Mouse (Mus musculus): ENCODE measurements at regions not wholly inside any gene's neighbourhood (a gene's known extent, or its start where the extent isn't known, plus 50 kb on each side); places are given as distances from the start of the nearest gene placed in this dataset.

DNA sequence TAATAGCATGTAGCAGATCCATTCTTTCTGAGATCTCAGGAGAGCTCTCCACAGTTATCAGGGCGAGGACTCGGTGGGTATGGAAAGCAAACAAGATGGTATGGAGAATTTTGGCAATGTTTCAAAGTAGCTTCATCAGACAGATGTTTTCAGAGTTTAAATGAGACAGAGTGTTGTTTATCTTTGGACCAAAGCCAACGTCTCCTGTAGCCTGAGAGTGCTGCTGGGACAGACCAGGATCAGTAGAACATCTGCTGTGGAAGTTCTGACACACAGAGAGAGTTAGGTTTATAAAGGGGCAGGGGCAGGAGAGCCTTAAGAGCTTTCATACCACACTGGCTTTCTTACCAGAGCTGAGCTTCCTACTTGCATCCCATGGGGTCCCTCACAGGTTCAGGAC is 97.6 kb downstream of the Dact1 start:
- no peak for TF ChIP-seq POLR2A (IDR thresholded peaks at IDR 0.05; ENCODE audit: borderline replicate concordance, extremely low read depth, insufficient read depth, insufficient read length, poor library complexity, severe bottlenecking)
- TF ChIP-seq CTCF (IDR thresholded peaks at IDR 0.05; ENCODE audit: borderline replicate concordance, extremely low read depth, insufficient read depth, insufficient read length) = no peak

Measured in brain, embryonic 14.5 days (tissue).